Mouse (Mus musculus) fat pad, adult 2 months (tissue): Measurements from ENCODE around the gene Lrrc3c.
"Not testable (repeated sequence)": the region's sequence is repeated elsewhere in the genome, so short reads cannot be mapped to it uniquely, and the experiment has no call there.

Experiments used
- DNase-seq: peaks from one replicate; pipeline ENCODE4 v3.0.0-alpha.2; 2011; ENCODE audit warnings: low read depth, low spot score; ENCODE audit errors: extremely low read depth

Gene Lrrc3c

DNA sequence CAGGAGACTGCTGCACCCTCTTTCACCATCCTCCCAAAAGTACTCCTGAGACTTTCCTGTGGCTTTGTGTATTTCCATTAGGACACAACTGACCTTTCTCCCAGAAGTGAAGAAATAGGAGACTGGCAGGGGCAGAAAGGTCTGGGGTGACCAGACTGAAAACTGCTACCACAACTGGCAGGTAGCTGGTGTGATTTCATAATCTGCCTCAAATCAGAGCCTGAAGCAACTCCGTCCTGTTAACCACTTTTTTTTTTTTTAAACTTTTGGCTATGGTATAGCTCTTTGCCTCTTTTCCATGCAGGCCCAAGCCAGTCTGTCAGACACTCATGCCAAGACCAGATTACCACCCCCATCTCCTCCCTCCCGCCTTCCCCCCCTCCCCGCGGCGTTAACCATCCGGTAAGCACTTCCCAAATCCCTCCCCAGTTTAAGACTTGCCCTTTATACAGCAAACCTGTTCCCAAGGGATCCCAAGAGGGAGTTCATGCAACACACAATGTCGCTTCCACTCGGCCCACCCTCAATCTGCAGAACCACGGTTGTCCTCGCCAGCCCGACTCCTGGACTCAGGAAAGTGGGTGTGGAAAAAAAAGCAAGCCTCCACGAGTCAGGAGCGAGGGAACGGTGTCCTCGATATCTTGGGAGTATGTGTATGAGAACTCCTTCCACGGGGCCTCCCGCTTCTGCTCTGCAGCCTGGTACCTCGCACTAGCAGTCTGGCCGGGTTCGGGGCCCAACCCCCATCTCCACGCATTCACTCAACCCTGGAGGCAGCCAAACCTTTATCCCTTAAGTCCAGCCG, 11.8 kb upstream of the Lrrc3c start:
- peak; percentile 93 for DNase-seq

DNA sequence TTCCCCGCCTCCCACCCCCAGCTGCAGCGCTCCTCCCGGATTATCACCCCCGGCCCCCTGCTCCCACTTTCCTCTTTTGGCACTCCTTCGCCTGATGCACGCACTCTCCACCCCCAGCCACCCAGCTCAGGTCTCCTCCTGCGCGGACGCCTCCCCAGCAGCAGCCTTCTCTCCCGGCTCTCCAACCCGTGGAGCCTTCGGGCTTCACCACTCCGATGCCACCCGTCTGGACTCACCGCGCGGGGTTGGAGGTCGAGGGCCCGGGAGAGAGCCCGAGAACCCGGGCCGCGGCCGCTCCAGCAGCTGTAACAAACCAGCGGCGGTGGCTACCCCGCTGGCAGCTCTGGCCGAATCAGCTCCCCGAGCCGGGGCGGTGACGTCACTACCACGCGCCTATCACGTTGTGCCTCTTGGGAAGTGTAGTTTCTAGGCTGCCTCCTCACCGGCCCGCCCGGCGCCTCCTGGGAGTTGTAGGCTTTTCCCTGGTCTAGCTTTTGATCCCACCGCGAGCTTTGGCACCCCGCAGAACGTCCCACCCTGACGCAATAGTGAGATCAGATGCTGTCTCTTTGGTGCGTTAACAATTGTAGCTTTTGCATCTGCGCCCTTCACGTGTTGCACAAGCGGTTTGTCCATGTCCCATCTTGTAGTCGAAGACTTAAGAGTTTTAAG, 11.1 kb upstream of the Lrrc3c start, which contains the start of gene Ormdl3:
TSS of gene Ormdl3 (minus strand) at position 477 of the 672 bp plus-strand sequence.
- no peak for DNase-seq

DNA sequence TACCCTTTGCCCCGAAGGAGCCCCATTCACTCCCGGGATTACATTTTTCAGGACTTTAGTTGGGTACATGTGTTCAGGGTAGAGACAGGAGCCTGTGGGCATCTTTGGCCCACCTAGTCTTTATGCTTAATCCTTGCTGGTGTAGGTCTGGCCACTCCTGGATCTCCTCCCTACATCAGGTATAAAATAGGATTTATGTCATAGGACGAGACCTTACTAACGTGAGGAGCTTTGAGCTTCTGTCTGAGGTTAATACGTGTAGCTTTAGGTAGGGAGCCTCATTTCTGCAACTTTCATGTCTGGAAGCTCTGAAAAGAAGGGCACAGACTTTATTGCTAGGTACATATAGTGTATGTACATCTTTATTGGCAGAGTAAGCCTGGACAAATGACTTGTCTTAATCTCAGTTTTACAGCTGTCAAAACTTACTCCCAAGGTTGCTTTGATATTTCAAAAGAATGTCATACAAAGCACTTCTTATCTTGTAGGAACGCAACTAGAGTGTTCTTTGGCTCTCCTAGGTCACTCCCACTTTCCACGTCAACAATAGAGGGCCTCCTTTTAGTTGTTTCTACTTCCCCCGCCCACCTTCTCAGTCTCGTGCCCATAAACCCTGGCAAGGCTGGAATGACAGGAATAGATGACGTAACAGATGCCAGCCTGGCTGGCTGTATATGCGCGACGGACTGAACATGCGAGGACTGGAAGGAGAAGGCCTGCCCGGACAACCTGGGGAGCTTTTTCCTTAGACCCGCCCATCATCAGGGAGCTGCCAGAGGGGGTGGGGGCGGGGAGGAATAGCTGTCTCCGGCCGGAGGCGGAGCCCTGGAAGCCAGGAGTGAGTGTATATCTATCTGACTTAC, 10.2 kb upstream of the Lrrc3c start:
- peak; percentile 97 for DNase-seq

DNA sequence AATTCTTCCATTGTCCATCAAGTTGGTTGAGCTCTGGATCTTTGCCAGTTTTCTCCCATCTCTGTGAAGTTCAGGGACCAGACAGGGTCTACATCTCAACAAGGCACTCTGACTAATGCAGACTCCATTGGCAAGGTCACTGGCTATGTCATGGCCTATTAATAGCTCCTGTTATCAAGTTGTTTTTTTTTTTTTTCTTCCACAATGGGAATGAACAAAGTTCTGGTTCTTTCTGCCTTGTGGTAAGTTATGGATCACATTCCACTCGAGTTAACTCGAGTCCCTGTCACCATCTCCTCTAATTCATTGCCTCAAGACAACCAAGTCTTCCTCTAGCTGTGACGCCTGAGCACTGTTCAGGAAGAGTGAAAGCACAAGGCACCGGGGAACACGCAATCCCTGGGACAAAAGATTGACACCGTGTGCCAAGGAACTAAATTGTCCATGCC, 9.2 kb upstream of the Lrrc3c start:
- DNase-seq: no peak

DNA sequence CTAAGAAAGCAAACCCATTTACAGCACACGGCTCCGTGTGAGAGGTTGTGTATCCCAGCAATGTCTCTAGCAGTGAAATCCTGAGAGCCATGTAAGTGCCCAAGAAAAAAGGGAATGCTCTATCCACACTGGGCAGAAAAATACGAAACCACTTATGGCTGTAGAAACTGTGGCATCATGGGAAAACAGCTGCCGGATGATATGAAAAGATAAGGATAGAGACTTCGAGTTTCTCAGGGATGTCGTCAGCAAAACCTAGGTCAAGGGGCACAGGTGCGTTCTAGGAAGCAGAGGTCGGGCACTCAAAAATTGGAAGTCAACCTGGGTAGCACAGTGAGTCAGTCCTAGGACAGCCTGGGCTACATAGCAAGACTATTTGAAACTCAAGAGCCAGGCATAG, 8.8 kb upstream of the Lrrc3c start:
- DNase-seq: no peak

DNA sequence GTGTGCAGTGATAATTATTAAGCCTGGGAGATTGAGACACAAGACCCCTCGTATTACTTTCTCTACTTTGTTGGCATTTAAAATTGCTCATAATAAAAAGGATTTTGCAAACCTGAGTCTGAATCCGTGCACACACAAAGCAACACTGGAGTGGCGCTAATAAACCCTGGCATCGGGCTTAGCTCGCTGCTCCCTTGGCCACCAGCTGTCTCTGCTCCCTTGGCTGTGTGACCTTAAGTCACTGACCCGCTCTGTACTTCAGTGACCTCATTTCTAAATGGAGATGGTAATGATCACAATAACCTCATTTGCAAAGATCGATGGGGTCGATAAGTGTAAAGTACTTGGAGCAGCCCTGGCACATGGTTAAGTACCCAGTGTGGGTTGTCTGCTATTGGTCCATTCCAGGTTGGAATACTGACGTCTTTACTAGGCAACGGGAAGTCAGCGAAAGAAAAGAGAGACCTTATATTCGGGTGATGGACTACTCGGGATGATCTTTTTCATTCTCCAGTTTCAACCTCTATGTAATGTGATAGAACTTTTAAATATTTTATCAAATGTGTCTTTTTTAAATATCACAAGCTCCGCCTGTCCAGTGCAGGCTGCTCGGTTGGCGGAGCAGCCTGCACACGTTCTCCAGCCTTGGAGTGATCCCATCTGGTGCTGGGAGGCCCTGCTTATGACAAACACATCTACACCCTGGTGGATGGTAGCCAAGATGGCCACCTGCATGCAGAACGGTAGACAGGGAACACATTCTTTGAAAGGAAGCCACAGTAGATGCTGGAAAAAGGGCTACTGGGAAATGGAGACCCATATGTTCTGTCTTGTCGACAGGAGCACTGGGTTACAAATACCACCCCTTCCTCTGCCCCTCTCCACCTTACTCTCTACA, 7.3 kb upstream of the Lrrc3c start:
- DNase-seq: no peak

DNA sequence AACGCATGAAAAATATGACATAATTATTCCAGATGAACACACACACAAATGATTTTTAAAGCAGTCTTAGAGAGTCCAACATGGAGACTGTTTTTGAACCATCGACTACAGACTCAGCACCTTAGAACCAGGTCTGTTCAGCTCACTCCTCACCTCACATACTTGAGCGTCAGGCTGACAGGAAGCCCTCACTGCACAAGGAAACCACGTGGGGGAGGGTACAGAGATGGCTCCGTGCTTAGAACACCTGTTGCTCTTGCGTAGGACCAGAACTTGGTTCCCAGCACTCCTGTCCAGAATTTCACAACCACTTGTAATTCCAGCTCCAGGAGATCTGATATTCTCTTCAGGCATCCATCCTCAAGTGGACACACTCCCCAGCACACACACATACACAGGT, 3.1 kb upstream of the Lrrc3c start:
- no peak for DNase-seq

DNA sequence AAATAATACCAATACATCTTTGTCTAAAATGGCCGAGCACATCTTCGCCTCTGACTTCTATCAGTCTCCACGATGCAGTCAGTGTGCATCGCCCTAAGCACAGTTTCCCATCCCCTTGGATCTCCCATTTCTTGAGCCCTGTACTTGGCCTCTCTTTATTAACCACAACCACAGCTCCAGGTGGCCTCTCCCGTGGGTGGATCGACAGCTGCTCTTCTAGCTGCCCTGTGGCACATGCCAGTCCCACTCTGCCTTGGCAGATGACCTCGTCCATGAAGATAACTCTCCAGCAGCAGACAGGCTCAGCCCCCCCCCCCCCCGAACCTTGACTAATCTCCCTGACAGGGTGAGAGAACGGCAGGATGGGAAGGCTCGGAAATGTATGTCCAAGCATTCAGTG, 2.6 kb upstream of the Lrrc3c start:
- DNase-seq: no peak

DNA sequence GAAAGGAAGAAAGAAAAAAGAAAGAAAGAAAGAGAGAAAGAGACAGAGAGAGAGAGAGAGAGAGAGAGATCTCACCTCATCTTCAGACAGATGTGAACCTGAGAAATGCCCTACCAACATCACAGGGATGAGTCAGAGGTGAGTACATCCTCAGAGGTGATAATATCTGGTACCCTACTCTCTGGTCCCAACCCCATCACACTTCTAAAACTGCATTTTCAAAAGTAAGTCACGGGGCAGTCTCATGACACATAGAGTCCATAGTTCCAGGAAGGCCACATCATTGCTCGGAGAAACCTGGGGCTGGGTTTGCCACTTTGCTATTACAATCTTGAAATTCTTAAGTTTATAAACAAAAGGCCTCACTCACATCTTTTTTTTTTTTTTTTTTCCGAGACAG, 2.1 kb upstream of the Lrrc3c start:
- no peak for DNase-seq

DNA sequence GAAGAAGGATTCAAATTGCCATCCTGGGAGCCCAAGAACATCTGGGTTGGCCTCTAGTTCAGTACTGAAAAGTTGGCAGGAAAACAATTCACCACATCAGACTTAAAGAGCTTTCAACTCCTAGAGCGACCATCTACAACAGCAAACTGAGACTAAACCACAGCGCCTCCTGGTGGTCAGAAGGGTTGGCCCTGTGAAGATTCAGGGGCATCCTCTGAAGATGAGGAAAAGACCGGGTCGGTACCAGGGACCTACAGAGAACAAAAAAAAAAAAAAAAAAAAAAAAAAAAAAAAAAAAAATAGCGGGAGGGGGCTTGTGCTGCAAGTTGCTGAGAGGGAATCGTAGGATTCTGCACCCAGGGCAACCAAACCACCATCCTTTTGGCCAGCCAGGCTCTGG, 728 bp upstream of the Lrrc3c start:
- DNase-seq: no peak

DNA sequence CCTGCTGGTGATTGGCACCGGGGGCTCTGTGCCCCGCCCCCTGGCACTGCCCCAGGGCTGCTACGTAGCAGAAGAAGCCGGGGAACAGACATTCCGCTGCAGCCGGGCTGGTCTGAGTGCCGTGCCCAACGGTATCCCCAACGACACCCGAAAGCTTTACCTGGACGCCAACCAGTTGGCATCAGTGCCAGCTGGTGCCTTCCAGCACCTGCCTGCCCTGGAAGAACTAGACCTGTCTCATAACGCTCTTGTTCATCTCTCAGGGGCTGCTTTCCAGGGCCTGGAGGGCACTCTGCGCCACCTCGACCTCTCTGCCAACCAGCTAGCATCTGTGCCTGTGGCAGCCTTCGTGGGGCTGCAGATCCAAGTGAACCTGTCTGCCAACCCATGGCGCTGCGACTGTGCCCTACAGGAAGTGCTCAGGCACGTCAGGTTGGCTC, 780 bp downstream of the Lrrc3c start:
- DNase-seq: no peak

DNA sequence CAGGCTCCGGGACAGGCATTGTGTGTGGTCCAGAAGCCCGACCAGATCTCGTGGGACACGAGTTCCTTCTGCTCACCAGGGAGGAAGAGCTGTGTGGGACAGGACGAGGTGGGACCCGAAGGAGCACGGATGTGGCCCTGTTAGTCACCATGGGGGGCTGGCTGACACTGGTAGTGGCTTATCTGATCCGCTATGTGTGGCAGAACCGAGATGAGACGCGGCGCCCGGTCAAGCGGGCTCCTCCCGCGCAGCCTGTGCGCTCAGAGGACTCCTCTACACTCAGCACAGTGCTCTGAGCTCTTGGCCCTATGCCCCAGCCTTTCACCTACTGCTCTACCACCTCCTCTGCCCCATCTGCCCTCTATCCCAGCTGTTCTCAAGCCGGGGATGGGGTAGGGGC, 1.2 kb downstream of the Lrrc3c start:
- DNase-seq: no peak

DNA sequence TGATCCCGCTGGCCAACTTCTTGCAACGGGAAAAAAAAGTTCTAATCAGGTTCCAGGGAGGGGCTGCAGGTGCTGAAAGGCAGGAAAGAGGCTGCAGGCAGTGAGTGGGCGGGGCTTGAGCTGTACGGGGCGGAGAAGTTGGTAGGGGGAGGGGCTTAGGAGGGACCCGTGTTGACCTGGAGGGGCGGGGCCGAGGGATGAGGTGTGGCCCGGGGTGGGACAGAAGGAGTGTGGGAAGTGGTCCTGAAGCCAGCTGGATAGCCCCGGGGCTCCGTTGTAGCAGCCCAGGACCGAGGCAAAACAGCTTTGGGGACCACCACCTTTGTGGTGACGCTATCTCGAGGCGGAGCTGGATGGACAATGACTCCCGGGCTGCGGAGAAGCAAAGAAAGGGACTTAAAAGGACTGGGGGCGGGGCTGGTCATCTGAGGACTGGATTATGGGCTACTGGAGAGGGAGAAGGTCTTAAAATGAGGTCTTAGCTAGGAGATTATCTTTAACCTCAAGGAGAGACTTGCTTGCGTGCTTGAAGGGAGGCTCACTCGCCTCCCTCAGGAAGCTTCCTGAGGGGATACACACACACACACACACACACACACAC, 4.1 kb downstream of the Lrrc3c start:
- no peak for DNase-seq

DNA sequence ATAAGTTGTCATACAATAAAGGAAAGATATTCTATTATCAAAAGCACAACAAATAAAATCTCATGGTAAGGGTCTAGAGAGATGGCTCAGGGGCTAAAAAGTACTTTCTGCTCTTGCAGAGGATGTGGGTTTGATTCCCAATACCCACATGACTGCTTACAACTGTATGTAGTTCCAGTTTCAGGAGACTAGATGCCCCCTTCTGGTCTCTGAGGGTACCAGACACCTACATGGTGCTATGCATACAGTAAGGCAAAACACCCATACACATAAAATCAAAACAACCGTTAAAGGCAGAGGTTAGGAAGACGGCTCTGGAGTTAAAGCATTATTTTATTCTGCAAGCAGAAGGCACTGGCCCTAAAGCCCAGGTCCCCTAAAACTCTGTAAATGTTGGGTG, 5.9 kb downstream of the Lrrc3c start:
- DNase-seq: no peak

DNA sequence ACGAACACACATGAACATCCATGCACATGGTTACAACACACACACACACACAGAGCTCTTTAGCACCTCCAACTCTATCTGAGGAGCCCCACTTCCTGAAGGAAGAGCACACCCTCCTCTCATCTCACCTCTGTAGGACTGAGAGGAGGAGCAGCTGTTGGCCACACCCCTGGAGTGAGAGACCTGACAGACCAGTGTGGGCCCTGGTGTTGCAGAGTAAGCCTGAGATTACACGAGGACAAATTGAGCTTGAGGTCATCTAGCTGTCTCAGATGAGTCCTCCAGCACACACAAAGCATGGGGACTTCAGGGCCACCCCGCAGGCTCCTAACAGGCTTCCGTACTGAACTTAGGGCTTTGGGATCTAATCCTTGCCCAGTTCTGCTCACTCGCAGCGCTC, 6.8 kb downstream of the Lrrc3c start:
- not testable (repeated sequence) for DNase-seq

DNA sequence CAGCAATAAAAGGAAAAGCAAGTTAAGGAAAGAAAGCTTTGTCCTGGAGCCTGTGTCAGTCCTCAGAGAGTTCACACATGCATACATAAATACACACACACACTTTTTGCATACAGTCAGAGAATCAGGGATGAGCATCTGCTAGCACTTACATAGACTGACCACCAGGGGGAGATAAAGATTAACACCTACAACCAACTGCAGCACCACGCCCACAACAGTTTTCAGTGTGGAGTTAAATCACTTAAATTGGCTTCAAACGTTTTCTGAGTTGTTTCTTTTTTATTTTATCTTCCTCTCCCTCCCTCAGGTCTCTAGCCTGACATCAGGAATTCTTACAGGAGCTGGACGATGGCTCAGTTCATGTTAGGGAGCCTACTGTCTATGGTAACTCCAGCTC, 8.7 kb downstream of the Lrrc3c start:
- no peak for DNase-seq

DNA sequence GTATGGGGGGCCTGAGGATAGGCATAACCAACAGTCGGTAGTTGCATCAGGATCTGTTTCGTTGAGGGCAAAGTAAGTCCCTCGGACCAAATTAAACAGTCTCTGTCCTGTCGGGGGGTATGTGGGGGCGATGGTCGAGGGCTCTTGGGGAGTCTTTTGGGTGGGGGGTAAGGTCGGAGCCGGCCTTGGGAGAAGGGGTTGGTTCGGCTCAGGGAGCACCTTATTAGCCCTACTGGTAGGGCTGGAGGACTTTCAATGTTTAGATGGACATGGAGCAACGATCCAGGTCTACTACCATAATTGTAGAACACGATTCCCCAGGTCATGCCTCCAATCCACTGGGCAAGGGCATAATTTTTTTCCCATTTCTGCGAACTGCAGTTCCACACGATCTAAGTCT, 22.7 kb downstream of the Lrrc3c start:
- DNase-seq: no peak

DNA sequence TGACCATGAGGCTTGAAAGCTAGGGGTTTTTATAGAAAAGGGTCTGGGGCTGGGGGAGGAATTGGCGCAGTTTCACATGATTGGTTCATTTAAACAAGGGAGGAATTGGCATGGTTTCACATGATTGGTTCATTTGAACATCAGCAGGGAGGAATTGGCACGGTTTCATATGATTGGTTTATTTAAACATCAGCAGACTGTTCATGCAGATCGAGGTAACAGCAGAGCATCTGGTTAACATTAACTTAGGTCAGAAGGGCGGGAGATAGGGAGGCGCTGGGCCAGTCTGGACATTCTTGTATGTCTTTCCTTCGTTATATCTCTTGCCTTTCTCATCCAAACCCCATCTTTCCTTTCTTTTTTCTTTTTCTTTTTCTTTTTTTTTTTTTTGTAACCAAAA, 25.9 kb downstream of the Lrrc3c start:
- not testable (repeated sequence) for DNase-seq

DNA sequence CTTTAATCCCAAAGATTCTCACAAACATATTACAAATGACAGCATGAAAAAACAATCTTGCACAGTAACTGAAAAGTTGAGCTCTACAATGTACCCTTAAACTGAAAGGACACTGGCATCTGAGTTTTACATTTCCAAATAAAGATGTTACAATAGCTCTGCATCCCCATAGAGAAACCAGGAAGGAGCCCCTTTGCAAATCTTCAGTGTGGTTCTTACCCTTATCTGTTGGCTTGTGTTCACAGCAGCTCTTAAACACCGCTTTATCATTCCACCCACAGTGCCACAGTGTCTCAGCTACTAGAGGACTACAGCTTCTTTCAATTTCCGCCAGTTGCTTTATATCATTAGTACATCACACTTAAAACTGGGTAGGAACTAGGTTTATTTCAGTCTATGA, 26.3 kb downstream of the Lrrc3c start:
- DNase-seq: not testable (repeated sequence)
